Mouse (Mus musculus): Measurements from ENCODE around the gene Olfm2.
A peak's percentile ranks its signal among the peaks of the same experiment; 100 is the strongest.

Gene Olfm2

GRCm38 (mm10) chr9:20745129-20745966 lies 801 bp downstream of the Olfm2 start:
- peak; percentile 42 to 65 for DNase-seq (ENCODE audit: low spot score in 2 of 2)

- DNase-seq (ENCODE audit: low spot score in 2 of 2) = peak; percentile 73 to 76
Observed at GRCm38 (mm10) chr9:20743946-20744738, 2.0 kb downstream of the Olfm2 start.

GRCm38 (mm10) chr9:20740407-20740806 lies 5.7 kb downstream of the Olfm2 start:
- peak; percentile 83 to 88 for DNase-seq (ENCODE audit: low spot score in 2 of 2)

GRCm38 (mm10) chr9:20738251-20738999 lies 7.7 kb downstream of the Olfm2 start:
- peak in 1 of 2 experiments; percentile 54 for DNase-seq (ENCODE audit: low spot score in 2 of 2)

GRCm38 (mm10) chr9:20737227-20737626 lies 8.9 kb downstream of the Olfm2 start:
- DNase-seq (ENCODE audit: low spot score in 2 of 2) = no peak

- no peak for DNase-seq (ENCODE audit: low spot score in 2 of 2)
Observed at GRCm38 (mm10) chr9:20734692-20735091, 11.5 kb downstream of the Olfm2 start.

- DNase-seq (ENCODE audit: low spot score in 2 of 2) = no peak
Observed at GRCm38 (mm10) chr9:20731797-20732196, 14.4 kb downstream of the Olfm2 start.

- no peak for DNase-seq (ENCODE audit: low spot score in 2 of 2)
Observed at GRCm38 (mm10) chr9:20729451-20729850, 16.7 kb downstream of the Olfm2 start.

GRCm38 (mm10) chr9:20727601-20728113 lies 18.5 kb downstream of the Olfm2 start:
- DNase-seq (ENCODE audit: low spot score in 2 of 2) = peak; percentile 61 to 73

- DNase-seq (ENCODE audit: low spot score in 2 of 2) = peak; percentile 62 to 71
Observed at GRCm38 (mm10) chr9:20726859-20727600, 19.1 kb downstream of the Olfm2 start.

GRCm38 (mm10) chr9:20726134-20726858 lies 19.9 kb downstream of the Olfm2 start:
- peak in 1 of 2 experiments; percentile 46 for DNase-seq (ENCODE audit: low spot score in 2 of 2)

GRCm38 (mm10) chr9:20721582-20721981 lies 24.6 kb downstream of the Olfm2 start:
- DNase-seq (ENCODE audit: low spot score in 2 of 2) = no peak

GRCm38 (mm10) chr9:20715332-20715731 lies 30.8 kb downstream of the Olfm2 start:
- DNase-seq (ENCODE audit: low spot score in 2 of 2) = no peak

- no peak for DNase-seq (ENCODE audit: low spot score in 2 of 2)
Observed at GRCm38 (mm10) chr9:20713478-20713987, 32.6 kb downstream of the Olfm2 start.

- no peak for DNase-seq (ENCODE audit: low spot score in 2 of 2)
Observed at GRCm38 (mm10) chr9:20712934-20713477, 33.1 kb downstream of the Olfm2 start.

- DNase-seq (ENCODE audit: low spot score in 2 of 2) = no peak
Observed at GRCm38 (mm10) chr9:20710471-20710870, 35.7 kb downstream of the Olfm2 start.

GRCm38 (mm10) chr9:20705981-20706380 lies 40.2 kb downstream of the Olfm2 start:
- no peak for DNase-seq (ENCODE audit: low spot score in 2 of 2)

- DNase-seq (ENCODE audit: low spot score in 2 of 2) = no peak
Observed at GRCm38 (mm10) chr9:20705420-20705819, 40.7 kb downstream of the Olfm2 start.

GRCm38 (mm10) chr9:20703832-20704380 lies 42.2 kb downstream of the Olfm2 start:
- peak; percentile 68 to 70 for DNase-seq (ENCODE audit: low spot score in 2 of 2)

Data from right cerebral cortex, postnatal 10 days (tissue).